Mouse (Mus musculus): ENCODE data around the gene Tlr9. TPM values are rescaled to one million over a fixed set of nuclear protein-coding genes. Genes with fewer than 3 reads are reported as not detected.

The Tlr9 gene
- polyA plus RNA-seq, 1 experiment from 2014 or later = not detected

GRCm38 (mm10) chr9:106205713-106206290 lies 16.6 kb upstream of the Tlr9 start:
- no peak overlapping the region for H3K4me3 ChIP-seq

DNA sequence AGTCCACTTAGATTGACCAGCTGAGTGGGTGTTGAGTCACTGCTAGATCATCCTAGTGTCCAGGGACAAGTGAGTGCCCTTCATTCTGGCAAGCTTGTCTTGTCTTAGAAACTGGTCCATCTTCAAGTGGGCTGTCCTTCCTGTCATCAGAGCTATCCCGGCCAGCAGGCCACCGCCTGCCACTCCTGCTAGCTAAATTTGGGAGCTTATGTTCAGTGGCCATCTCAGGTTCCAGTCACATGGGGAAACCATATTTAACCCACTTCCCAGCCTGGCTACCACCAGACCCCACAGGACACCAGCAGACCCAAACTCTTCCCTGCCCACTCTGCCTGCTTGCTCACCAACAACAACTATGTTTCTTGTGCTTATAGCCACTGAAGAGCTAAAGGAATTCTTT lies 15.9 kb upstream of the Tlr9 start:
- 0 out of 2 replicates have a peak overlapping the region, but pooled peaks have one; percentile 56 for H3K9ac ChIP-seq
- H3K9me3 ChIP-seq = no peaks in the 10 kb centered on the region
- peaks cover 26% of the 10 kb centered on the region for H3K36me3 ChIP-seq
- peak overlapping the region; percentile 46 for H3K4me2 ChIP-seq
- ATAC-seq (ENCODE audit: extremely low read depth, insufficient number of reproducible peaks, low FRiP score, low TSS enrichment) = no peak
- H3K27ac ChIP-seq (replicated peaks) = peak overlapping the region; percentile 51
- WGBS = 32% methylated on average over 2 of the region's 2 CpGs
- H3K27me3 ChIP-seq (replicated peaks) = no peaks in the 10 kb centered on the region
- peak overlapping the region; percentile 4; the same call in 1 of the 2 replicates for H3K4me3 ChIP-seq
- H3K4me1 ChIP-seq = peaks cover 52% of the 10 kb centered on the region

More at GRCm38 (mm10) chr9:106205713-106206290, 16.6 kb upstream of the Tlr9 start:
- H3K36me3 ChIP-seq = peaks cover 26% of the 10 kb centered on the region
- no peaks in the 10 kb centered on the region for H3K27me3 ChIP-seq (replicated peaks)
- 72% methylated on average over 7 of the region's 7 CpGs for WGBS
- no peak overlapping the region for H3K9ac ChIP-seq
- H3K27ac ChIP-seq (replicated peaks) = peak overlapping the region; percentile 51
- ATAC-seq (ENCODE audit: extremely low read depth, insufficient number of reproducible peaks, low FRiP score, low TSS enrichment) = no peak
- peaks cover 45% of the 10 kb centered on the region for H3K4me1 ChIP-seq
- no peak overlapping the region for H3K4me2 ChIP-seq
- H3K9me3 ChIP-seq = no peaks in the 10 kb centered on the region

DNA sequence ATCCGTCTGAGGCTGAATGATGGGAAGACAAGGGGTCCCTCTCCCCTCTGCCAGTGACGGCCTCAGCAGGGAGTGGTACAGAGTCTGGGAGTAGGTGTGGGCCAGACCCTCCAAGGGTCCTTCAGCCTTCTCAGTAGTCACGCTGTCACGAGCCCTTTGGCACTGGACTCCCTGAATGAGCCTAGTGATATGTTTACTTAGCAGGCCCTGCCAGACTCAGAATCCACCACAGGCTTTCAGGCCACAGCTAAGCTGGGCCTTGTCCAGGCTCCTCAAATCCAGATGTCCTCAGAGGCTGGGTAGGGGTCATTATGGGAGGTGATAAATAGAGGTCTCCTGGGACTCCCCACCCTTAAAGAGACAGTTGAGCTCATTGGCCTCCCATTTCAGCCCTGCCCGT lies 14.2 kb upstream of the Tlr9 start:
- Histone ChIP-seq H3K4me2 (no peak overlapping the region), H3K9me3 (no peaks in the 10 kb centered on the region), H3K4me3 (no peak overlapping the region), H3K4me1 (peaks cover 57% of the 10 kb centered on the region), H3K27ac (replicated peaks) (no peak overlapping the region), H3K9ac (no peak overlapping the region), H3K27me3 (replicated peaks) (no peaks in the 10 kb centered on the region), H3K36me3 (peaks cover 36% of the 10 kb centered on the region)
- ATAC-seq (ENCODE audit: extremely low read depth, insufficient number of reproducible peaks, low FRiP score, low TSS enrichment) = no peak
- 86% methylated on average over 5 of the region's 5 CpGs for WGBS

- Histone ChIP-seq H3K9me3 (no peaks in the 10 kb centered on the region), H3K36me3 (peaks cover 54% of the 10 kb centered on the region), H3K4me1 (peaks cover 40% of the 10 kb centered on the region), H3K27ac (replicated peaks) (no peak overlapping the region), H3K9ac (no peak overlapping the region), H3K4me3 (no peak overlapping the region), H3K4me2 (no peak overlapping the region), H3K27me3 (replicated peaks) (no peaks in the 10 kb centered on the region)
- ATAC-seq (ENCODE audit: extremely low read depth, insufficient number of reproducible peaks, low FRiP score, low TSS enrichment) = no peak
- 81% methylated on average over 4 of the region's 4 CpGs for WGBS
Measured at GRCm38 (mm10) chr9:106209954-106210353, 12.4 kb upstream of the Tlr9 start.

- H3K9ac ChIP-seq = peak overlapping the region; percentile 79
- no peak for ATAC-seq (ENCODE audit: extremely low read depth, insufficient number of reproducible peaks, low FRiP score, low TSS enrichment)
- H3K36me3 ChIP-seq = peaks cover 61% of the 10 kb centered on the region
- peak overlapping the region; percentile 74 for H3K4me2 ChIP-seq
- 56% methylated on average over 9 of the region's 9 CpGs for WGBS
- H3K9me3 ChIP-seq = no peaks in the 10 kb centered on the region
- H3K27me3 ChIP-seq (replicated peaks) = no peaks in the 10 kb centered on the region
- peaks cover 29% of the 10 kb centered on the region for H3K4me1 ChIP-seq
- peak overlapping the region; percentile 62 for H3K27ac ChIP-seq (replicated peaks)
- peak overlapping the region; percentile 45 for H3K4me3 ChIP-seq
Measured at GRCm38 (mm10) chr9:106210853-106211609, 11.4 kb upstream of the Tlr9 start.

DNA sequence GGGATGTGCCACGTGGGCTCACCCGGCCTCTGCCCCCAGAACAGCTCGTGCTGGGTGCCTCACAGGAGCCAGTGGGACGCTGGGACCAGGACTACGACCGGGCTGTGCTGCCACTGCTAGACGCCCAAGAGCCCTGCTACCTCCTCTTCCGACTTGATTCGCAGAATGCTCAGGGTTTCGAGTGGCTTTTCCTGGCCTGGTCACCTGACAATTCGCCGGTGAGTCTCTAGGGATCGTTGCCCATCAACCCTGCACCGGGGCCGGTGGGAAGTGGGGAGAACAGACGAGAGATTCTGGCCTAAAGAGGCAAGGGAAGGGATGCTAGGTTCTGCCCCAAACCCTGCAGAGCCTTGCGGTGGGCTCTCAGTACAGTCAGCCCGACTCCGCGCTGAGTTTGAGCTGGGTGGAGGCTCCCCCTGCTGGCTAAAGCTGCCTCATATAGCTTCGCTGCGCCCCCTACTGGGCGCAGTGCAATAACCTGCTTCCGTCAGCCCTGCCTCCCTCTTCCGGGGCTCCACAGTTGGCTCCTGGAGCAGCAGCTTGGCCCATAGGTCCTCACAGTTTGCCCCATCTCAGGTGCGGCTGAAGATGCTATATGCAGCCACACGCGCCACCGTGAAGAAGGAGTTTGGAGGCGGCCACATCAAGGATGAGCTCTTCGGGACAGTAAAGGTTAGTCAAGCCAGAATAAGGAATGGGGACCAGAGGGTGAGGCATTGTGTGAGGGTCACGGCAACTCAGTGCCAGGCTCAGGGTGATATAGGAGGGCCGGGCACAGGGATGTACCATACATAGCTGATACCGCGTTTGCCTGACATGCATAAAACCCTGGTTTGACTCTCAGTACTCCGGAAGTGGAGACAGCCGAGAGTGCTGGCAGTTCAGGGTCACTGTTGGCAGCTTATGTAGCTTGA lies 10.5 kb upstream of the Tlr9 start:
- H3K27ac ChIP-seq (replicated peaks) = peak overlapping the region; percentile 62
- H3K4me1 ChIP-seq = peaks cover 20% of the 10 kb centered on the region
- peak overlapping the region; percentile 74 for H3K4me2 ChIP-seq
- peak overlapping the region; percentile 45 for H3K4me3 ChIP-seq
- H3K36me3 ChIP-seq = peaks cover 62% of the 10 kb centered on the region
- H3K27me3 ChIP-seq (replicated peaks) = no peaks in the 10 kb centered on the region
- no peaks in the 10 kb centered on the region for H3K9me3 ChIP-seq
- peak; percentile 48 for ATAC-seq (ENCODE audit: extremely low read depth, insufficient number of reproducible peaks, low FRiP score, low TSS enrichment)
- 21% methylated on average over 37 of the region's 37 CpGs for WGBS
- peak overlapping the region; percentile 79 for H3K9ac ChIP-seq

DNA sequence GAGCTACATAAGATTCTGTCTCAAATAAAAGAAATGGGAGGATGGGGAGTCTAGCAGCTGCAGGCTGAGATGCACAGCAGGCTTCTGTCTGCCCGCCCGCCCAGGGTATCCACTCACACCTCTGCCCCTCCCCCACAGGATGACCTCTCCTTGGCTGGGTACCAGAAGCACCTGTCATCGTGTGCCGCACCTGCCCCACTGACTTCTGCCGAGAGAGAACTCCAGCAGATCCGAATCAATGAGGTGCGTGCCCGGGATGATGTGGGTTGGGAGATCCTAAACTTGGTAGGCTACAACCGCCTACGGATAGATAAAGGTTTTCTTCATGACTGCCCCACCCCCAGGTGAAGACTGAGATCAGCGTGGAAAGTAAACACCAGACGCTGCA lies 9.8 kb upstream of the Tlr9 start:
- Histone ChIP-seq H3K4me1 (peaks cover 18% of the 10 kb centered on the region), H3K27me3 (replicated peaks) (no peaks in the 10 kb centered on the region), H3K27ac (replicated peaks) (no peak overlapping the region), H3K4me2 (no peak overlapping the region), H3K4me3 (no peak overlapping the region), H3K36me3 (peaks cover 58% of the 10 kb centered on the region), H3K9me3 (no peaks in the 10 kb centered on the region), H3K9ac (no peak overlapping the region)
- 75% methylated on average over 12 of the region's 12 CpGs for WGBS
- no peak for ATAC-seq (ENCODE audit: extremely low read depth, insufficient number of reproducible peaks, low FRiP score, low TSS enrichment)

- Histone ChIP-seq H3K27ac (replicated peaks) (no peak overlapping the region), H3K36me3 (peaks cover 39% of the 10 kb centered on the region), H3K4me1 (peaks cover 18% of the 10 kb centered on the region), H3K9ac (no peak overlapping the region), H3K4me2 (no peak overlapping the region), H3K9me3 (no peaks in the 10 kb centered on the region), H3K27me3 (replicated peaks) (no peaks in the 10 kb centered on the region), H3K4me3 (no peak overlapping the region)
- WGBS = 76% methylated on average over 6 of the region's 6 CpGs
- ATAC-seq (ENCODE audit: extremely low read depth, insufficient number of reproducible peaks, low FRiP score, low TSS enrichment) = no peak
Measured at GRCm38 (mm10) chr9:106215341-106216125, 6.9 kb upstream of the Tlr9 start.

GRCm38 (mm10) chr9:106216971-106217370 lies 5.4 kb upstream of the Tlr9 start:
- H3K27me3 ChIP-seq (replicated peaks) = no peaks in the 10 kb centered on the region
- 82% methylated on average over 7 of the region's 7 CpGs for WGBS
- H3K4me3 ChIP-seq = no peak overlapping the region

GRCm38 (mm10) chr9:106220894-106221523 lies 1.4 kb upstream of the Tlr9 start:
- H3K4me1 ChIP-seq = peaks cover 4% of the 10 kb centered on the region; the same call in 1 of the 2 replicates
- 63% methylated on average over 8 of the region's 8 CpGs for WGBS
- peaks cover 4% of the 10 kb centered on the region; the same call in 1 of the 2 replicates for H3K36me3 ChIP-seq
- ATAC-seq (ENCODE audit: extremely low read depth, insufficient number of reproducible peaks, low FRiP score, low TSS enrichment) = no peak
- no peak overlapping the region for H3K4me3 ChIP-seq
- H3K27me3 ChIP-seq (replicated peaks) = peaks cover 30% of the 10 kb centered on the region
- H3K9me3 ChIP-seq = no peaks in the 10 kb centered on the region
- no peak overlapping the region for H3K27ac ChIP-seq (replicated peaks)
- no peak overlapping the region for H3K4me2 ChIP-seq
- no peak overlapping the region for H3K9ac ChIP-seq

More at GRCm38 (mm10) chr9:106216971-106217370, 5.4 kb upstream of the Tlr9 start:
- no peak overlapping the region for H3K4me2 ChIP-seq
- no peak overlapping the region for H3K9ac ChIP-seq
- peaks cover 6% of the 10 kb centered on the region for H3K4me1 ChIP-seq
- H3K27ac ChIP-seq (replicated peaks) = no peak overlapping the region
- H3K9me3 ChIP-seq = no peaks in the 10 kb centered on the region
- ATAC-seq (ENCODE audit: extremely low read depth, insufficient number of reproducible peaks, low FRiP score, low TSS enrichment) = no peak
- peaks cover 39% of the 10 kb centered on the region for H3K36me3 ChIP-seq
